Mouse (Mus musculus): ENCODE results near the gene Bmt2. TPM values are rescaled to one million over a fixed set of nuclear protein-coding genes. Genes with fewer than 3 reads are reported as not detected.

Gene Bmt2
- polyA plus RNA-seq (2012; rRNA removed) = 13.2 and 13.3 TPM in 2 replicates

DNA sequence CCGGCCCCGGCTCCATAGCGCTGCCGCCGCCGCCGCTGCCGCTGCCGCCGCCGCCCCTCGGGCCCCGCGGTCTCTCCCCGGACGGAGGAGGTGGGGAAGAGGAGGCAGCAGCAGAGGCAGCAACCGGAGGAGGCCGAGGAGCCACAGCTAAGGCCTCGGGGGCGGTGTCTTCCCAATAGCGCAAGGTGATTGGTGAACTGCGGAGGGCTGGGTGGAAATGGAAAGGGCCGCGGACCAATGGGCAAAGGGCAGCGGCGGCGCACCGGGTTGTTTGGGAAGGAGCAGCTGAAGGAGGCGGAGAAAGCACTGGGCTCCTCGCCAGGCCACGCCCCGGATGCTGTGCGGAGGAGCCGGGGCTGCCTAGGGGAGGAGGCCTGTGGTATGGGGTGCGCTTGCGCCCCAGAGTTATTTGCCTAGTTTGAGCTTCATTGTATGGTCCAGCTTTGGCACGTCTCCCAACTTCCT, at the start of gene Bmt2:
Gene Bmt2, minus strand, starts transcription at position 149 of the 465 bp plus-strand sequence.
- DNase-seq = peak; percentile 99
- Histone ChIP-seq H3K4me3 (replicated peaks; ENCODE audit: insufficient read depth, low read depth, low read length) (peak within 1 kb of the TSS; percentile 68), H3K27ac (ENCODE audit: insufficient read depth, low read length) (peak within 1 kb of the TSS; percentile 70), H3K4me1 (ENCODE audit: control insufficient read depth, insufficient read depth, low read length) (peaks cover 3% of the 10 kb centered on the region; the same call in 1 of the 2 replicates), H3K27me3 (ENCODE audit: control insufficient read depth, insufficient read depth, low read length) (no peaks in the 10 kb centered on the region)
- TF ChIP-seq POLR2A (IDR thresholded peaks at IDR 0.05; ENCODE audit: borderline replicate concordance, insufficient read depth, low read length) (peak; percentile 84), CTCF (IDR thresholded peaks at IDR 0.05; ENCODE audit: borderline replicate concordance, insufficient read depth, low read depth, low read length) (no peak)
- WGBS = under 1% methylated on average over 36 of the region's 37 CpGs

DNA sequence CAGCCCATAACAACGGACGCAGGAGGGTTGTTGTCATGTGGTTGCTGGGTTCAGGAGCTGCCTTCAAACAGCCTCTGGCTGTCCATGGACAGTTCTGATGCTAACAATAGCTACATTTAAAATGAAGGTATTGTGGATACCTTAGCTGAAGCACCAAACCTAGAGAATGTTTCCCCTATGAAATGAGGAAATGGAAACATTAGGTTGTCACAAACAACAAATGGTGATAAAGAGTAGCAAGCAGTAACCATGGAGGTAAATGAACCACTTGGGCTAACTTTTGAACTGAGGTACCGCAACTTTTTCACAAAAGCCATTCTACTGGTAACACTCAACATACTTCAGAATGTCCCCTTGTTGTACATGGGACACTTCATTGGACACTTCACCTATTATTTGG, 44.4 kb upstream of the Bmt2 start:
- Histone ChIP-seq H3K4me3 (replicated peaks; ENCODE audit: insufficient read depth, low read depth, low read length) (no peak overlapping the region), H3K27ac (ENCODE audit: insufficient read depth, low read length) (no peak overlapping the region), H3K4me1 (ENCODE audit: control insufficient read depth, insufficient read depth, low read length) (no peaks in the 10 kb centered on the region), H3K27me3 (ENCODE audit: control insufficient read depth, insufficient read depth, low read length) (no peaks in the 10 kb centered on the region)
- WGBS = 92% methylated on average over 3 of the region's 3 CpGs
- TF ChIP-seq CTCF (IDR thresholded peaks at IDR 0.05; ENCODE audit: borderline replicate concordance, insufficient read depth, low read depth, low read length) (no peak), POLR2A (IDR thresholded peaks at IDR 0.05; ENCODE audit: borderline replicate concordance, insufficient read depth, low read length) (no peak)
- no peak for DNase-seq

DNA sequence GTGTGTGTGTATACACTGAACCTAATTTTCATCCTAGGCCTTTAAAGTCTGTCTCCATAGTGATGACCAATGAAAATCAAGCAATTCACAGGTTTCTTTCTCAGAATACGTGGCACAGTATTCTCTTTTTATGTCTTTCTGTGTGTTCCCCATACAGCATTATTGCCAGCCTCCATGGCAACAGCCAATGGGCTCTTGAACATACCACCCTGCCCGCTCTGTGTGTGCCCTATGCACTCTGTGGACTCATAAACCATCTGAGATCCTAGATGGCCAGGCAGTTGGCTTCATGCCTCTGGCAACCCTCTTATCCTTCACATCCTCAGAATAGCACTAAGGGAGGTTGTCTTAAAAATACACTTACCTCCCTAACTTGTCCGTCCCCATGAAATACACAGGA, 37.1 kb upstream of the Bmt2 start:
- DNase-seq = no peak
- Histone ChIP-seq H3K27ac (ENCODE audit: insufficient read depth, low read length) (no peak overlapping the region), H3K4me1 (ENCODE audit: control insufficient read depth, insufficient read depth, low read length) (no peaks in the 10 kb centered on the region), H3K4me3 (replicated peaks; ENCODE audit: insufficient read depth, low read depth, low read length) (no peak overlapping the region), H3K27me3 (ENCODE audit: control insufficient read depth, insufficient read depth, low read length) (no peaks in the 10 kb centered on the region)
- no peak for TF ChIP-seq POLR2A (IDR thresholded peaks at IDR 0.05; ENCODE audit: borderline replicate concordance, insufficient read depth, low read length)
- no peak for TF ChIP-seq CTCF (IDR thresholded peaks at IDR 0.05; ENCODE audit: borderline replicate concordance, insufficient read depth, low read depth, low read length)
- 69% methylated on average over 3 of the region's 3 CpGs for WGBS

DNA sequence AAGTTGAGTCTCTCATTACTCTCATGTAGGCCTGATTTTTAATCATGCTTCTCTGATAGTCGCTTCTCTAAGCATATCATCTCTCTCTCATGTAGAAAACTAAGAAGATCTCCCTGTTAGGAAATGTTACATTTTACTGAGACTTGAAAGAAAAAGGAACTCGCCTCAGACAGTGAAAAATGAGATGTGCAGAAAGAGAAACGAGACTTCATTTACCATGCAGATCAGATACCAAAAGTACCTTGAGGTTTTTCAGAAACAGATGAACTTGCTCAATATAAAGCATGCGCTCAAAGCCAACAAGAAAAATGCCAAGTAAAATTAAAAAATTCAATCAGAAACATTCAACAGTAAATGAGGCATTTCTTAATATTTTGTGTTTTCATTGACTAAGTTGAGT, 19.1 kb upstream of the Bmt2 start:
- WGBS = 90% methylated on average over 4 of the region's 4 CpGs
- Histone ChIP-seq H3K4me1 (ENCODE audit: control insufficient read depth, insufficient read depth, low read length) (no peaks in the 10 kb centered on the region), H3K27me3 (ENCODE audit: control insufficient read depth, insufficient read depth, low read length) (no peaks in the 10 kb centered on the region), H3K27ac (ENCODE audit: insufficient read depth, low read length) (no peak overlapping the region), H3K4me3 (replicated peaks; ENCODE audit: insufficient read depth, low read depth, low read length) (no peak overlapping the region)
- no peak for TF ChIP-seq POLR2A (IDR thresholded peaks at IDR 0.05; ENCODE audit: borderline replicate concordance, insufficient read depth, low read length)
- no peak for TF ChIP-seq CTCF (IDR thresholded peaks at IDR 0.05; ENCODE audit: borderline replicate concordance, insufficient read depth, low read depth, low read length)
- DNase-seq = no peak

DNA sequence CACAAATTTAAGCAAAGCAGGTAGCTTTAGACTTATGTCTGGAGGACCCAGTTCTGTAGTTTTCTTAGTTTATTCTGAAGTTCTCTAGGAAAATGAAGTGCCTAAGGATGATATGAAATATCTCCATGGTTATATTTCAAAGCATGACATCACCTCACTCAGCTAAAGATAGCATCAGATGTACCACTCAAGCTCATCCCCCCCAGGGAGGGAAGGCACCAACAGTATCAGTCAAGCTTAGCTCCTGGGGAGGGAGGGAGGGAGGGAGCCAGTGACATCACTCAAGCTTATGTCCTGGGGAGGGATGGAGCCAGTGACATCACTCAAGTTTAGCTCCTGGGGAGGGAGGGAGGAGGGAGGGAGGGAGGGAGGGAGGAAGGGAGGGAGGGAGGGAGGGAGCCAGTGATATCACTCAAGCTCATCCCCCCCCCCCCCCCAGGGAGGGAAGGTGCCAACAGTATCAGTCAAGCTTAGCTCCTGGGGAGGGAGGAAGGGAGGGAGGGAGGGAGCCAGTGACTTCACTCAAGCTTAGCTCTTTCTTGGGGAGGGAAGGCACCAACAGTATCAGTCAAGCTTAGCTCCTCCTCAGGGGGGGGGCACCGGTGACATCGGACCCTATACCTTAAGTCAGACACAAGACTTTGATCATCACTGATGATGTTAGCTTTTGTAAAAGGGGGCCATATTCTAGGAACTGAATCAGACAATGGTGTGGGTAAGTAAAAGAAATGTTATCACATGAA, 17.5 kb upstream of the Bmt2 start:
- WGBS = 87% methylated on average over 2 of the region's 2 CpGs
- TF ChIP-seq POLR2A (IDR thresholded peaks at IDR 0.05; ENCODE audit: borderline replicate concordance, insufficient read depth, low read length) (no peak), CTCF (IDR thresholded peaks at IDR 0.05; ENCODE audit: borderline replicate concordance, insufficient read depth, low read depth, low read length) (no peak)
- Histone ChIP-seq H3K27me3 (ENCODE audit: control insufficient read depth, insufficient read depth, low read length) (no peaks in the 10 kb centered on the region), H3K4me1 (ENCODE audit: control insufficient read depth, insufficient read depth, low read length) (no peaks in the 10 kb centered on the region), H3K27ac (ENCODE audit: insufficient read depth, low read length) (no peak overlapping the region), H3K4me3 (replicated peaks; ENCODE audit: insufficient read depth, low read depth, low read length) (no peak overlapping the region)
- no peak for DNase-seq

DNA sequence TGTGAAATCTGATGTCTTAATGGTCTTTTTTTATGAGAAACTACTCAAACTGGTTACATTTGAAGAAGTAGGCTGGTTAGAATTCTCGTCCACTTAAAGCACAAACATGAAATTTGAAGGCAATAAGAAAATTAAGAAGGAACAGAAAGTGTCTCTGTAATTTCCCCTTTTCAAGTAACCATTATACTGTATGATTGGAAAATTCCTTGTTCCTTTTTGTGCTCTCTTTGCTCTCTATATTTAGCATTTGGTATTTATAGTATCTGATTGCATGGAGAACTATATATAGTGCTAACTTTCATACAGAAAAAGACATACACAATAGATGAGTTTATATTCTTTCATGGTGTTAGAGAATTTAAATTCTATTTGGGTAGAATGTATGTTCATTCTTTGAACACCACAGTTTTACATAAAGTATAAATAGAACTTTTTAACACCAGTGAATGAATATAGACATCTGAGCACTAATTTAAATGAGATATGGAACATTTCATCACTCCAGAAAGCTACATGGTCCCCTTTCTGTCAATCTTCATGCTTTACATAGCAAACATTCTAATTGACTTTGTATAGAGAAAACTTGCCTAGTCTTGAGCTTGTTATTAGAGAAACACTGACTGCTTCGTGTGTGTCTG, 14.0 kb upstream of the Bmt2 start:
- H3K27me3 ChIP-seq (ENCODE audit: control insufficient read depth, insufficient read depth, low read length) = no peaks in the 10 kb centered on the region
- no peak overlapping the region for H3K4me3 ChIP-seq (replicated peaks; ENCODE audit: insufficient read depth, low read depth, low read length)
- H3K4me1 ChIP-seq (ENCODE audit: control insufficient read depth, insufficient read depth, low read length) = no peaks in the 10 kb centered on the region
- 86% methylated on average over 2 of the region's 2 CpGs for WGBS
- TF ChIP-seq POLR2A (IDR thresholded peaks at IDR 0.05; ENCODE audit: borderline replicate concordance, insufficient read depth, low read length) = no peak
- no peak for DNase-seq
- no peak overlapping the region for H3K27ac ChIP-seq (ENCODE audit: insufficient read depth, low read length)

DNA sequence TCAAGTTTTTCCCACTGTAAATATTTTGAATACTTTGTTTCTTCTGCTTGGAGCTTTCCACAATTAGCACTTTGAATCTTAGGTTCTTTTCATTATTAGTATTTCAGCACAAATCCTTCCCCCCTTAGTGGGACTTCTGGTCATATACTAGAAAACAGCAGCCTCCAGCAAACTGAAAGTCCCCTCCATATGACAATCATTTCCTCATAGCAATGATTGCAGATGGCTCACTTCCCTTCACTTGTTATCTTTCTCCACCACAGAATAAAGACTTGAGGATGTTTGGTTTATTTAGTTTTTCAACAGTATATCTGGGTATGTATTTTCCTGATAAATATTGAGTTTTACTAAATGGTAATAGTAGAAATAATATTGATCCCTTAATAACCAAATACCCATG, 12.6 kb upstream of the Bmt2 start:
- no peak for TF ChIP-seq POLR2A (IDR thresholded peaks at IDR 0.05; ENCODE audit: borderline replicate concordance, insufficient read depth, low read length)
- TF ChIP-seq CTCF (IDR thresholded peaks at IDR 0.05; ENCODE audit: borderline replicate concordance, insufficient read depth, low read depth, low read length) = no peak
- Histone ChIP-seq H3K4me3 (replicated peaks; ENCODE audit: insufficient read depth, low read depth, low read length) (no peak overlapping the region), H3K27ac (ENCODE audit: insufficient read depth, low read length) (no peak overlapping the region), H3K4me1 (ENCODE audit: control insufficient read depth, insufficient read depth, low read length) (no peaks in the 10 kb centered on the region), H3K27me3 (ENCODE audit: control insufficient read depth, insufficient read depth, low read length) (no peaks in the 10 kb centered on the region)
- no peak for DNase-seq
